Mouse (Mus musculus): ENCODE data around the gene Amigo3. TPM values are rescaled to one million over a fixed set of nuclear protein-coding genes. Genes with fewer than 3 reads are reported as not detected.

The Amigo3 gene
- polyA plus RNA-seq, 1 experiment from 2014 or later, result 2.7 TPM

DNA sequence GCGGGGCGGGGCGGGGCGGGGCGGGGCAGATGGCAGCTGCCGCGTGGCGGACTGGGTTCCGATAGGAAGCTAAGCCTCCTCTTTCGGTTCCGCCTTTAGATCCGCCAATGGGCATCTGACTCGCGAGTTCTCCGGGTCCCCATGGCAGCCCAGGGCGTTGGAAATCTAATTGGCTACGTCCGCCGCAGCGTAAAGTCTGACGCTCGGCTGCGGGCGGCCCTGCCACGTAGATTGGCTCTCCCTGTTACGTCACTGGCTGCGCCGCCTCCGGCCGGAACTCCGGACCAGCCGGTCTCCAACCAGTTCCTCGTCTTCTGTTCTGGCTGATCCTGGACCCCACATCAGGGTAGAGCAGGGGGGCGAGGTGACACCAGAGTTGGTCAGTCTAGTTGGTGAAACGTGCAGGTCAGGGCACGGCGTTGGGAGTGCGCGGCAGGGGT, 3.9 kb upstream of the Amigo3 start, which contains the start of gene Gmppb:
Gmppb (plus strand) TSS at position 227 of the 440 bp plus-strand sequence.
- peak; percentile 97 for DNase-seq (ENCODE audit: low spot score)
- peak within 1 kb of the TSS; percentile 72 for H3K9ac ChIP-seq (ENCODE audit: low read length)
- H3K27me3 ChIP-seq (ENCODE audit: control insufficient read depth, insufficient read depth, low read length), result no peaks in the 10 kb centered on the region
- peak; percentile 93 for ATAC-seq (replicated peaks; ENCODE audit: low FRiP score)
- peak within 1 kb of the TSS; percentile 57 for H3K27ac ChIP-seq (ENCODE audit: low read depth, low read length)
- peak within 1 kb of the TSS; percentile 73 for H3K4me3 ChIP-seq (ENCODE audit: low read depth, low read length)
- peaks cover 6% of the 10 kb centered on the region; the same call in 1 of the 2 replicates for H3K4me1 ChIP-seq (replicated peaks; ENCODE audit: control insufficient read depth, insufficient read depth, low read length)
- H3K36me3 ChIP-seq (ENCODE audit: control insufficient read depth, insufficient read depth, low read length), result peaks cover 5% of the 10 kb centered on the region; the same call in 1 of the 2 replicates
- H3K4me2 ChIP-seq (ENCODE audit: low read depth, low read length, severe bottlenecking), result peak within 1 kb of the TSS; percentile 89
- no peaks in the 10 kb centered on the region for H3K9me3 ChIP-seq (ENCODE audit: control insufficient read depth, low read length)
- 0% methylated on average over 36 of the region's 39 CpGs for WGBS

DNA sequence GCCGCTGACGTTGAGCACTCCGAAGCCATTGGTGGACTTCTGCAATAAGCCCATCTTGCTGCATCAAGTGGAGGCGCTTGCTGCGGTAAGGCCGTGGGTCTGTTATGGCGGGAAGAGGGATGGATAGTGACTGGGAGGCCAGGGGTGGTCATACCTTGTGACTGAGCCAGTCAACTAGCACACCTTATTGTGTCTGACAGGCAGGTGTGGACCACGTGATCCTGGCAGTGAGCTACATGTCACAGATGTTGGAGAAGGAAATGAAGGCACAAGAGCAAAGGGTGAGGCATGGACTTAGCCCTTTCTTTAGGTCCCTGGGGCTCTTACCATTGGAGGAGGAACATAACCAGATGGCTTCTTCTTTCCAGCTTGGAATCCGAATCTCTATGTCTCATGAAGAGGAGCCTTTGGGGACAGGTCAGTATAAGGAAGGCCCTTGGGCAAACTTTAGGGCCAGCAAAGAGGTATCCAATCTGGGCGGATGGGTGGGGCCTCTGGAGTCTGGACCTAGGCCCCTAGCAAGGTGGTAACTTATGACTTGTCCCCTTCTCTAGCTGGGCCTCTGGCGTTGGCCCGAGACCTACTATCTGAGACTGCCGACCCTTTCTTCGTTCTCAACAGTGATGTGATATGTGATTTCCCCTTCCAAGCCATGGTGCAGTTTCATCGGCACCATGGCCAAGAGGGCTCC, 3.3 kb upstream of the Amigo3 start:
- 45% methylated on average over 15 of the region's 15 CpGs for WGBS
- Histone ChIP-seq H3K9me3 (ENCODE audit: control insufficient read depth, low read length) (no peaks in the 10 kb centered on the region), H3K36me3 (ENCODE audit: control insufficient read depth, insufficient read depth, low read length) (peaks cover 5% of the 10 kb centered on the region; the same call in 1 of the 2 replicates), H3K4me1 (replicated peaks; ENCODE audit: control insufficient read depth, insufficient read depth, low read length) (peaks cover 6% of the 10 kb centered on the region; the same call in 1 of the 2 replicates), H3K27me3 (ENCODE audit: control insufficient read depth, insufficient read depth, low read length) (no peaks in the 10 kb centered on the region), H3K9ac (ENCODE audit: low read length) (peak overlapping the region; percentile 72), H3K4me2 (ENCODE audit: low read depth, low read length, severe bottlenecking) (peak overlapping the region; percentile 89), H3K27ac (ENCODE audit: low read depth, low read length) (no peak overlapping the region), H3K4me3 (ENCODE audit: low read depth, low read length) (peak overlapping the region; percentile 73)
- ATAC-seq (replicated peaks; ENCODE audit: low FRiP score) (0 out of 2 replicates have a peak, but pooled peaks have one; percentile 11), DNase-seq (ENCODE audit: low spot score) (no peak)

DNA sequence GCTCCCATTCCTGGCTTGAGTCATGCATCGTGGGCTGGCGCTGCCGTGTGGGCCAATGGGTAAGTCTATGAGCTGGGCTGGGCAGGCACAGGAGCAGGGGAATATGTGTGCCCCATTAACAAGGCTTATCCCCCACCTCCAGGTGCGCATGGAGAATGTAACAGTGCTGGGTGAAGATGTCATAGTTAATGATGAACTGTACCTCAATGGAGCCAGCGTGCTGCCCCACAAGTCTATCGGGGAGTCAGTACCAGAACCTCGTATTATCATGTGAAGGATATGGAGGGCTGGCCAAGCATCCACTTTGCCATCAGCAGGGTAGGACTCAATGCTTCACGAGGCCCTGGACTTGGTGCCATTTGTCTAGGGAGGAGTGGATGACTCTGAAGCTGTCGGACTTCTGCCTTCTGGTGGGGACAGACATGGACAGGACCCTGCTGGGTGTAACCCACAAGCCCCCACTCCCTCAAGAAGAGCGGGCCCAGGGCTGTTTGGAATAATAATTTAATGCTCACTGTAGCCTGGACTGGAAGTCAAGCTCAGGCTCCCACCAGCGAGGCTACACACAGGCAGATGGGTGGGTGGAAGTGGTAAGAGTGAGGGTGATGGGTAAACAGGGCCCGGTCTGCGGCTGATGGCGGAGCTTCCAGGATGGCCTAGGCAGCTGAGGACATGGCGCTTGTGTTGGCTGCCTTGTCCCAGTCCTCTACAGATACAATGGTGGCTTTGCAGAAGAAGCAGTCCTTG, 1.6 kb upstream of the Amigo3 start:
- no peaks in the 10 kb centered on the region; the same call in 1 of the 2 replicates for H3K36me3 ChIP-seq (ENCODE audit: control insufficient read depth, insufficient read depth, low read length)
- no peak for ATAC-seq (replicated peaks; ENCODE audit: low FRiP score)
- H3K9ac ChIP-seq (ENCODE audit: low read length), result no peak overlapping the region
- no peaks in the 10 kb centered on the region for H3K27me3 ChIP-seq (ENCODE audit: control insufficient read depth, insufficient read depth, low read length)
- H3K27ac ChIP-seq (ENCODE audit: low read depth, low read length), result no peak overlapping the region
- no peak overlapping the region for H3K4me2 ChIP-seq (ENCODE audit: low read depth, low read length, severe bottlenecking)
- WGBS, result 94% methylated on average over 15 of the region's 15 CpGs
- DNase-seq (ENCODE audit: low spot score), result no peak
- H3K4me1 ChIP-seq (replicated peaks; ENCODE audit: control insufficient read depth, insufficient read depth, low read length), result peaks cover 6% of the 10 kb centered on the region; the same call in 1 of the 2 replicates
- H3K9me3 ChIP-seq (ENCODE audit: control insufficient read depth, low read length), result no peaks in the 10 kb centered on the region
- H3K4me3 ChIP-seq (ENCODE audit: low read depth, low read length), result no peak overlapping the region

GRCm38 (mm10) chr9:108051931-108052220, 1.1 kb upstream of the Amigo3 start:
- Histone ChIP-seq H3K27ac (ENCODE audit: low read depth, low read length) (no peak overlapping the region), H3K9ac (ENCODE audit: low read length) (no peak overlapping the region), H3K27me3 (ENCODE audit: control insufficient read depth, insufficient read depth, low read length) (no peaks in the 10 kb centered on the region), H3K9me3 (ENCODE audit: control insufficient read depth, low read length) (no peaks in the 10 kb centered on the region), H3K36me3 (ENCODE audit: control insufficient read depth, insufficient read depth, low read length) (no peaks in the 10 kb centered on the region; the same call in 1 of the 2 replicates), H3K4me1 (replicated peaks; ENCODE audit: control insufficient read depth, insufficient read depth, low read length) (peaks cover 6% of the 10 kb centered on the region; the same call in 1 of the 2 replicates), H3K4me2 (ENCODE audit: low read depth, low read length, severe bottlenecking) (no peak overlapping the region), H3K4me3 (ENCODE audit: low read depth, low read length) (no peak overlapping the region)
- 82% methylated on average over 4 of the region's 4 CpGs for WGBS
- DNase-seq (ENCODE audit: low spot score) (no peak), ATAC-seq (replicated peaks; ENCODE audit: low FRiP score) (no peak)

GRCm38 (mm10) chr9:108052411-108052810, 548 bp upstream of the Amigo3 start:
- no peak overlapping the region for H3K9ac ChIP-seq (ENCODE audit: low read length)
- no peaks in the 10 kb centered on the region for H3K9me3 ChIP-seq (ENCODE audit: control insufficient read depth, low read length)
- H3K36me3 ChIP-seq (ENCODE audit: control insufficient read depth, insufficient read depth, low read length), result no peaks in the 10 kb centered on the region; the same call in 1 of the 2 replicates
- no peak overlapping the region for H3K4me2 ChIP-seq (ENCODE audit: low read depth, low read length, severe bottlenecking)
- no peak overlapping the region for H3K4me3 ChIP-seq (ENCODE audit: low read depth, low read length)
- no peak for ATAC-seq (replicated peaks; ENCODE audit: low FRiP score)
- WGBS, result 73% methylated on average over 7 of the region's 7 CpGs
- DNase-seq (ENCODE audit: low spot score), result no peak
- H3K27ac ChIP-seq (ENCODE audit: low read depth, low read length), result no peak overlapping the region
- H3K27me3 ChIP-seq (ENCODE audit: control insufficient read depth, insufficient read depth, low read length), result no peaks in the 10 kb centered on the region
- H3K4me1 ChIP-seq (replicated peaks; ENCODE audit: control insufficient read depth, insufficient read depth, low read length), result peaks cover 6% of the 10 kb centered on the region; the same call in 1 of the 2 replicates

DNA sequence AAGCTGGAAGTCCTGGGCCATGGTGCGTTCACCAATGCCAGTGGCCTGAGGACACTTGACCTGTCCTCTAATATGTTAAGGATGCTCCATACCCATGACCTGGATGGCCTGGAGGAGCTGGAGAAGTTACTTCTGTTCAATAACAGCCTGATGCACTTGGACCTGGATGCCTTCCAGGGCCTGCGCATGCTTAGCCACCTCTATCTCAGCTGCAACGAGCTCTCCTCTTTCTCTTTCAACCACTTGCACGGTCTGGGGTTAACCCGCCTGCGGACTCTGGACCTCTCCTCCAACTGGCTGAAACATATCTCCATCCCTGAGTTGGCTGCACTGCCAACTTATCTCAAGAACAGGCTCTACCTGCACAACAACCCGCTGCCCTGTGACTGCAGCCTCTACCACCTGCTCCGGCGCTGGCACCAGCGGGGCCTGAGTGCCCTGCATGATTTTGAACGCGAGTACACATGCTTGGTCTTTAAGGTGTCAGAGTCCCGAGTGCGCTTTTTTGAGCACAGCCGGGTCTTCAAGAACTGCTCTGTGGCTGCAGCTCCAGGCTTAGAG, 786 bp downstream of the Amigo3 start:
- Histone ChIP-seq H3K36me3 (ENCODE audit: control insufficient read depth, insufficient read depth, low read length) (no peaks in the 10 kb centered on the region; the same call in 1 of the 2 replicates), H3K9me3 (ENCODE audit: control insufficient read depth, low read length) (no peaks in the 10 kb centered on the region), H3K4me1 (replicated peaks; ENCODE audit: control insufficient read depth, insufficient read depth, low read length) (peaks cover 3% of the 10 kb centered on the region; the same call in 1 of the 2 replicates), H3K9ac (ENCODE audit: low read length) (no peak overlapping the region), H3K27ac (ENCODE audit: low read depth, low read length) (no peak overlapping the region), H3K4me3 (ENCODE audit: low read depth, low read length) (no peak overlapping the region), H3K27me3 (ENCODE audit: control insufficient read depth, insufficient read depth, low read length) (no peaks in the 10 kb centered on the region), H3K4me2 (ENCODE audit: low read depth, low read length, severe bottlenecking) (no peak overlapping the region)
- no peak for ATAC-seq (replicated peaks; ENCODE audit: low FRiP score)
- no peak for DNase-seq (ENCODE audit: low spot score)
- WGBS, result 93% methylated on average over 15 of the region's 15 CpGs

DNA sequence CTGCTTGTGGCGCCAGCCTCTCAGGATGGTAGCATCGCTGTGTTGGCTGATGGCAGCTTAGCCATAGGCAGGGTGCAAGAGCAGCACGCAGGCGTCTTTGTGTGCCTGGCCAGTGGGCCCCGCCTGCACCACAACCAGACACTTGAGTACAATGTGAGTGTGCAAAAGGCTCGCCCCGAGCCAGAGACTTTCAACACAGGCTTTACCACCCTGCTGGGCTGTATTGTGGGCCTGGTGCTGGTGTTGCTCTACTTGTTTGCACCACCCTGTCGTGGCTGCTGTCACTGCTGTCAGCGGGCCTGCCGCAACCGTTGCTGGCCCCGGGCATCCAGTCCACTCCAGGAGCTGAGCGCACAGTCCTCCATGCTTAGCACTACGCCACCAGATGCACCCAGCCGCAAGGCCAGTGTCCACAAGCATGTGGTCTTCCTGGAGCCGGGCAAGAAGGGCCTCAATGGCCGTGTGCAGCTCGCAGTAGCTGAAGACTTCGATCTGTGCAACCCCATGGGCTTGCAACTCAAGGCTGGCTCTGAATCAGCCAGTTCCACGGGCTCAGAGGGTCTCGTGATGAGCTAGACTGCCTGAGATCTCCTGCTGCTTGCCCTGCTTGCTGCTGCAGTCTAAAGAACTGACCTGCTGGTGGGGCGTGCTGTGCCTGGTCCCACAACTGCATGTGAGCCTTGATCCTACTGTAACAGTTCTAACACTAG, 1.5 kb downstream of the Amigo3 start:
- Histone ChIP-seq H3K4me3 (ENCODE audit: low read depth, low read length) (no peak overlapping the region), H3K36me3 (ENCODE audit: control insufficient read depth, insufficient read depth, low read length) (no peaks in the 10 kb centered on the region; the same call in 1 of the 2 replicates), H3K4me2 (ENCODE audit: low read depth, low read length, severe bottlenecking) (no peak overlapping the region), H3K9me3 (ENCODE audit: control insufficient read depth, low read length) (no peaks in the 10 kb centered on the region), H3K9ac (ENCODE audit: low read length) (no peak overlapping the region), H3K27me3 (ENCODE audit: control insufficient read depth, insufficient read depth, low read length) (no peaks in the 10 kb centered on the region), H3K27ac (ENCODE audit: low read depth, low read length) (no peak overlapping the region), H3K4me1 (replicated peaks; ENCODE audit: control insufficient read depth, insufficient read depth, low read length) (peaks cover 3% of the 10 kb centered on the region; the same call in 1 of the 2 replicates)
- ATAC-seq (replicated peaks; ENCODE audit: low FRiP score) (no peak), DNase-seq (ENCODE audit: low spot score) (no peak)
- WGBS, result 91% methylated on average over 22 of the region's 22 CpGs

DNA sequence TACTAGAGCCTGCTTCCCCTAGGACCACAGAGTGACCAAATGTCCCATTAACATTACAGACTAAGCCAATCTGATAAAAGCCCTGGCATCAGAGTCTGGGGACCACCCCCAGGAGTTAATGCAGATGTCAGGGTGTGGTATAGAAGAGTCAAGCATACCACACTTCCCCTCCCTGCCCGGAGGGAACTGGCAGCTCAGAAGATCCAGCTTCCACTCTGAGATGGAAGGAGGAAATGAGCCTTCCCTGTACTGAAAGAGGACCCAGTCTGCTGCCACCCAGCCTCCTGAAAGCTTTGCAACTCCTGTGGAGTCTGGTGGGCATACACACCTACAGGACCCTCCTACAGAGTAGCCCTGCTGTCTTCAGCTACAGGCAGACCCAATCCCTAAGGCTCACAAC, 2.1 kb downstream of the Amigo3 start:
- Histone ChIP-seq H3K4me1 (replicated peaks; ENCODE audit: control insufficient read depth, insufficient read depth, low read length) (peaks cover 2% of the 10 kb centered on the region; the same call in 1 of the 2 replicates), H3K9me3 (ENCODE audit: control insufficient read depth, low read length) (no peaks in the 10 kb centered on the region), H3K4me3 (ENCODE audit: low read depth, low read length) (no peak overlapping the region), H3K4me2 (ENCODE audit: low read depth, low read length, severe bottlenecking) (no peak overlapping the region), H3K36me3 (ENCODE audit: control insufficient read depth, insufficient read depth, low read length) (no peaks in the 10 kb centered on the region; the same call in 1 of the 2 replicates), H3K9ac (ENCODE audit: low read length) (no peak overlapping the region), H3K27me3 (ENCODE audit: control insufficient read depth, insufficient read depth, low read length) (no peaks in the 10 kb centered on the region), H3K27ac (ENCODE audit: low read depth, low read length) (no peak overlapping the region)
- DNase-seq (ENCODE audit: low spot score) (no peak), ATAC-seq (replicated peaks; ENCODE audit: low FRiP score) (no peak)
- 100% methylated on average over 1 of the region's 1 CpGs for WGBS
